Mouse (Mus musculus): Measurements from ENCODE around the gene Ddx31. TPM values are rescaled to one million over a fixed set of nuclear protein-coding genes. Genes with fewer than 3 reads are reported as not detected.
A peak's percentile ranks its signal among the peaks of the same experiment; 100 is the strongest.

Gene Ddx31
- polyA plus RNA-seq, 1 experiment from 2014 or later: 17.5 TPM

DNA sequence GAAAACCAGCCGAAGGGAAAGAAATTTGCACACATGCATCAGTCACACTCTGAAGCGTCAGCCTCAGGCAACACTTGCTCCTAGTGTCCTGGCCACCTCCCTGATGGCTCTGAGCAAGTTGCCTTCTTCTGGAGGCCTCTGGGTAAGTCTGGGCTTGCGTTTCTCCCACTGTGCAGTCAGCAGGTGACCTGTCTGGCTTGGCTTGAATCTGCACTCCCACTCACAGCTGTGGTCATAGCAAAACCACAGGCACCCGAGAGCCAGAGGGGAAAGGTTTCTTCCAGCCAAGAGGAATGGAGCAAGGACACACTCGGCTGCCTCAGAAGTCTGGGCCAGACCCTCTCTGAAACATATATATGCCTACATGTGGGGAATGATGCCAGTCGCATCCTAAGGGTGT lies 31.4 kb upstream of the Ddx31 start:
- no peaks in the 10 kb centered on the region for H3K36me3 ChIP-seq (ENCODE audit: control insufficient read depth, insufficient read depth, low read length)
- H3K27me3 ChIP-seq (replicated peaks; ENCODE audit: control insufficient read depth, insufficient read depth, low read length): no peaks in the 10 kb centered on the region
- ATAC-seq (replicated peaks; ENCODE audit: low FRiP score, low TSS enrichment, low read depth): no peak
- DNase-seq (ENCODE audit: low spot score): no peak
- no peaks in the 10 kb centered on the region for H3K4me1 ChIP-seq (replicated peaks; ENCODE audit: control insufficient read depth, insufficient read depth, low read length)
- no peak overlapping the region for H3K4me2 ChIP-seq (ENCODE audit: low read length)
- no peak overlapping the region for H3K27ac ChIP-seq (ENCODE audit: low read depth)
- no peaks in the 10 kb centered on the region for H3K9me3 ChIP-seq (ENCODE audit: control insufficient read depth, low read length)
- H3K4me3 ChIP-seq (ENCODE audit: low read depth, low read length): no peak overlapping the region
- 78% methylated on average over 6 of the region's 6 CpGs for WGBS
- no peak overlapping the region for H3K9ac ChIP-seq (ENCODE audit: low read length)

GRCm38 (mm10) chr2:28810260-28811013 lies 29.8 kb upstream of the Ddx31 start:
- no peak overlapping the region for H3K4me3 ChIP-seq (ENCODE audit: low read depth, low read length)
- no peaks in the 10 kb centered on the region for H3K9me3 ChIP-seq (ENCODE audit: control insufficient read depth, low read length)
- no peaks in the 10 kb centered on the region for H3K36me3 ChIP-seq (ENCODE audit: control insufficient read depth, insufficient read depth, low read length)
- no peaks in the 10 kb centered on the region for H3K27me3 ChIP-seq (replicated peaks; ENCODE audit: control insufficient read depth, insufficient read depth, low read length)
- WGBS: 52% methylated on average over 5 of the region's 5 CpGs
- ATAC-seq (replicated peaks; ENCODE audit: low FRiP score, low TSS enrichment, low read depth) (no peak), DNase-seq (ENCODE audit: low spot score) (no peak)
- no peaks in the 10 kb centered on the region for H3K4me1 ChIP-seq (replicated peaks; ENCODE audit: control insufficient read depth, insufficient read depth, low read length)
- H3K4me2 ChIP-seq (ENCODE audit: low read length): no peak overlapping the region
- H3K9ac ChIP-seq (ENCODE audit: low read length): no peak overlapping the region
- no peak overlapping the region for H3K27ac ChIP-seq (ENCODE audit: low read depth)

DNA sequence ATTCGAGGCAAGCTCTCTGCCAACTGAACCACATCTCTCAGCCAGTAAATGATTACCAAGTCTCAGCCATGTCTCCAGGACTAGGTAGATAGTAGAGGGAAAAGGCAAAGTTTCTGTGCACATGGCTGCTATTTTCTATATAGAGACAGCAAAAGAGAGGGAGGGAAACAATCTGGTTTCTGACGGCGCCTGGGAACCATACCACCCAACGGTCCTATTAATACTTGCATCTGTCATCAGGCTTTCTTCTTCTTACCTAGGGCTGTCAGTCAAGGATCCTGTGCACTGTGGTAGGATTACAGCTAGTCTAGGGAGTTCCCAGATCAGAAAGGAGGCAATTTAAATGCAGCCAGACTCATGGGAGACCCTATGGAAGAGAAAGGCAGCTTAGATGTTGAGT lies 21.3 kb upstream of the Ddx31 start:
- H3K9me3 ChIP-seq (ENCODE audit: control insufficient read depth, low read length): no peaks in the 10 kb centered on the region
- peaks cover 7% of the 10 kb centered on the region for H3K36me3 ChIP-seq (ENCODE audit: control insufficient read depth, insufficient read depth, low read length)
- WGBS: 77% methylated on average over 4 of the region's 4 CpGs
- no peaks in the 10 kb centered on the region for H3K4me1 ChIP-seq (replicated peaks; ENCODE audit: control insufficient read depth, insufficient read depth, low read length)
- H3K27ac ChIP-seq (ENCODE audit: low read depth): no peak overlapping the region
- DNase-seq (ENCODE audit: low spot score) (no peak), ATAC-seq (replicated peaks; ENCODE audit: low FRiP score, low TSS enrichment, low read depth) (no peak)
- no peak overlapping the region for H3K4me3 ChIP-seq (ENCODE audit: low read depth, low read length)
- no peaks in the 10 kb centered on the region for H3K27me3 ChIP-seq (replicated peaks; ENCODE audit: control insufficient read depth, insufficient read depth, low read length)
- no peak overlapping the region for H3K9ac ChIP-seq (ENCODE audit: low read length)
- H3K4me2 ChIP-seq (ENCODE audit: low read length): no peak overlapping the region

DNA sequence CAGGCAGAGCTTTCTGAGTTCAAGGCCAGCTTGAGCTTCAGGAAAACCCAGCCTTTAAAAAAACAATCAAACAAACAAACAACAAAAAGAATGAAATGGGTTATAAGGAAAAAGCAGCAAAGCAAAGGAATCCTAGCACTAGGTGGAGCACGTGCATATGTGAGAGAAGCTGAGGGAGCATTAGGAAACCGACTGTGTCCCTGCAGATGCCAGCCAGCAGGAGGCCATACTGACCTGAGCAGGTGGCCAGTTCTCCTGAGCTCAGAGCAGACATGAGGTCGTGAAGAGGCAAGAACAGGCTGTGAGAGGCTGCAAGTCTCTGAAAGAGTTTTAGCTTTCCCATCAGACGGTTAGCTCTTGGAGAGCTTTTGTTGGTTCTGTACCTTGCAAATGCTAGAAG lies 10.9 kb upstream of the Ddx31 start:
- H3K36me3 ChIP-seq (ENCODE audit: control insufficient read depth, insufficient read depth, low read length): peaks cover 97% of the 10 kb centered on the region
- DNase-seq (ENCODE audit: low spot score) (no peak), ATAC-seq (replicated peaks; ENCODE audit: low FRiP score, low TSS enrichment, low read depth) (no peak)
- 33% methylated on average over 4 of the region's 4 CpGs for WGBS
- no peaks in the 10 kb centered on the region for H3K9me3 ChIP-seq (ENCODE audit: control insufficient read depth, low read length)
- H3K27ac ChIP-seq (ENCODE audit: low read depth): no peak overlapping the region
- no peaks in the 10 kb centered on the region for H3K4me1 ChIP-seq (replicated peaks; ENCODE audit: control insufficient read depth, insufficient read depth, low read length)
- H3K4me2 ChIP-seq (ENCODE audit: low read length): no peak overlapping the region
- H3K4me3 ChIP-seq (ENCODE audit: low read depth, low read length): no peak overlapping the region
- no peaks in the 10 kb centered on the region for H3K27me3 ChIP-seq (replicated peaks; ENCODE audit: control insufficient read depth, insufficient read depth, low read length)
- no peak overlapping the region for H3K9ac ChIP-seq (ENCODE audit: low read length)

- Histone ChIP-seq H3K36me3 (ENCODE audit: control insufficient read depth, insufficient read depth, low read length) (peaks cover 46% of the 10 kb centered on the region), H3K4me2 (ENCODE audit: low read length) (no peak overlapping the region), H3K4me3 (ENCODE audit: low read depth, low read length) (no peak overlapping the region), H3K9me3 (ENCODE audit: control insufficient read depth, low read length) (no peaks in the 10 kb centered on the region), H3K27me3 (replicated peaks; ENCODE audit: control insufficient read depth, insufficient read depth, low read length) (no peaks in the 10 kb centered on the region), H3K27ac (ENCODE audit: low read depth) (no peak overlapping the region), H3K9ac (ENCODE audit: low read length) (no peak overlapping the region), H3K4me1 (replicated peaks; ENCODE audit: control insufficient read depth, insufficient read depth, low read length) (peaks cover 21% of the 10 kb centered on the region)
- ATAC-seq (replicated peaks; ENCODE audit: low FRiP score, low TSS enrichment, low read depth) (no peak), DNase-seq (ENCODE audit: low spot score) (no peak)
- 69% methylated on average over 3 of the region's 3 CpGs for WGBS
Observed at GRCm38 (mm10) chr2:28836181-28836940, 3.8 kb upstream of the Ddx31 start.

DNA sequence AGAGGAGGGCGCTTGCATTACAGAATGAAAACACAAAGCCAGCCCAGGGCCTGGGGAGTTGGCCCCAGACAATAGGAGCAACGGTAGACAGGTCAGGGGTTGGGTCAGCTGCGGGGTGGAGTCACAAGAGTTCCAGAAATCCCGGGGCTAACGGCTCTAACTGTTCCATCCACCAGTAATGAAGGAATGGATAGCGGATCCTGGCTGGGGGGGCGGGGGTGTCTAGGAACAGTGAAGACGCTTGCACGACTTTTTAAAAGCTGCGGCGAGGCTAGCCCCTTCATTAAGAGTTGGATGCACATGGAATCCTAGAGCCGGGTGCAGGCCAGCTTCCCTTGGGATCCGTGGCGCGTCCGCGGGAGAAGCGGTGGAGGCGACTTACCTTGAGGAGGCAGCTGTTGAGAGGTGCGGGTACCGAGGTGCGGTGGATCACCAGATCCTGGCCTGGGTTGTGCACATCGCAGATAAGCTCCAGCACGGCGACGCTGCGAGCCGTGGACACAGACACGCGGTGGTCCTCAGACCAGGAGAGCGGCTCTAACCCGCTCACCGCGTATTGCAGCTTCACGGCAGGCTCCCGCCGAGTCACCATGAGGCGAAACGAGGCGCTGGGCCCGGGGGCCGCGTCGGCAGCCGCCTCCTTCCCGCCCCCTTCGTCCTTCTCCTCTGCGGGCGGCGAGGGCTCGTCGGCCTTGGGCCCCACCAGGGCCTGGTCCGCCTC lies 545 bp upstream of the Ddx31 start:
- Histone ChIP-seq H3K9me3 (ENCODE audit: control insufficient read depth, low read length) (no peaks in the 10 kb centered on the region), H3K36me3 (ENCODE audit: control insufficient read depth, insufficient read depth, low read length) (peaks cover 15% of the 10 kb centered on the region), H3K27ac (ENCODE audit: low read depth) (peak overlapping the region; percentile 86), H3K4me2 (ENCODE audit: low read length) (peak overlapping the region; percentile 65), H3K27me3 (replicated peaks; ENCODE audit: control insufficient read depth, insufficient read depth, low read length) (no peaks in the 10 kb centered on the region), H3K9ac (ENCODE audit: low read length) (peak overlapping the region; percentile 91), H3K4me1 (replicated peaks; ENCODE audit: control insufficient read depth, insufficient read depth, low read length) (peaks cover 30% of the 10 kb centered on the region), H3K4me3 (ENCODE audit: low read depth, low read length) (peak overlapping the region; percentile 98)
- whole genome bisulfite sequencing: under 1% methylated on average over 53 of the region's 53 CpGs
- ATAC-seq (replicated peaks; ENCODE audit: low FRiP score, low TSS enrichment, low read depth): no peak; the same call in 1 of the 2 replicates
- DNase-seq (ENCODE audit: low spot score): no peak

GRCm38 (mm10) chr2:28842042-28842441 lies 1.8 kb downstream of the Ddx31 start:
- no peak overlapping the region for H3K27ac ChIP-seq (ENCODE audit: low read depth)
- DNase-seq (ENCODE audit: low spot score) (no peak), ATAC-seq (replicated peaks; ENCODE audit: low FRiP score, low TSS enrichment, low read depth) (no peak)
- peaks cover 24% of the 10 kb centered on the region for H3K36me3 ChIP-seq (ENCODE audit: control insufficient read depth, insufficient read depth, low read length)
- peak overlapping the region; percentile 91 for H3K9ac ChIP-seq (ENCODE audit: low read length)
- peak overlapping the region; percentile 65 for H3K4me2 ChIP-seq (ENCODE audit: low read length)
- H3K4me1 ChIP-seq (replicated peaks; ENCODE audit: control insufficient read depth, insufficient read depth, low read length): peaks cover 23% of the 10 kb centered on the region
- 73% methylated on average over 3 of the region's 3 CpGs for WGBS
- no peaks in the 10 kb centered on the region for H3K27me3 ChIP-seq (replicated peaks; ENCODE audit: control insufficient read depth, insufficient read depth, low read length)
- H3K9me3 ChIP-seq (ENCODE audit: control insufficient read depth, low read length): no peaks in the 10 kb centered on the region
- H3K4me3 ChIP-seq (ENCODE audit: low read depth, low read length): peak overlapping the region; percentile 98; the same call in 1 of the 2 replicates

GRCm38 (mm10) chr2:28848879-28849278 lies 8.7 kb downstream of the Ddx31 start:
- WGBS: 82% methylated on average over 2 of the region's 2 CpGs
- DNase-seq (ENCODE audit: low spot score): no peak
- no peaks in the 10 kb centered on the region for H3K27me3 ChIP-seq (replicated peaks; ENCODE audit: control insufficient read depth, insufficient read depth, low read length)
- H3K4me1 ChIP-seq (replicated peaks; ENCODE audit: control insufficient read depth, insufficient read depth, low read length): no peaks in the 10 kb centered on the region
- H3K36me3 ChIP-seq (ENCODE audit: control insufficient read depth, insufficient read depth, low read length): peaks cover 78% of the 10 kb centered on the region
- no peaks in the 10 kb centered on the region for H3K9me3 ChIP-seq (ENCODE audit: control insufficient read depth, low read length)
- H3K27ac ChIP-seq (ENCODE audit: low read depth): no peak overlapping the region
- no peak overlapping the region for H3K9ac ChIP-seq (ENCODE audit: low read length)
- no peak for ATAC-seq (replicated peaks; ENCODE audit: low FRiP score, low TSS enrichment, low read depth)
- no peak overlapping the region for H3K4me2 ChIP-seq (ENCODE audit: low read length)
- H3K4me3 ChIP-seq (ENCODE audit: low read depth, low read length): no peak overlapping the region
